Mouse (Mus musculus): ENCODE results near the gene Ms4a13.
"Not testable (repeated sequence)": the region's sequence is repeated elsewhere in the genome, so short reads cannot be mapped to it uniquely, and the experiment has no call there.

DNA sequence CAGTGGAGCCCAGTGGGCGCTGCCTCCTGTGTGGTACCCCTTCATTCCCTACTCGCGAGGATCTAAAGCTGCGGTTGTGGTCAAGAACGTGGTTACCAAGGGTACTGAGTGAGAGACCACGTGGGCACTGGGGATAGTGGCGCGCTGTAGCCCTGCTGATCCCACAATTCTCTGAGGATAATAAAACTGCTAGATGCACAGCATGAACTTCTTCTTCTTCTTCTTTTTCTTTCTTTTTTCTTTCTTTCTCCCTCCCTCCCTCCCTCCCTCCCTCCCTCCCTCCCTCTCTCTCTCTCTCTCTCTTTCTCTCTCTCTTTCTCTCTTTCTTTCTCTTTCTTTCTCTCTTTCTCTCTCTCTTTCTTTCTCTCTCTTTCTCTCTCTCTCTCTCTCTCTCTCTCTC is 65.8 kb downstream of the Ms4a13 start, which contains the start of gene 1700017D01Rik:
- not testable (repeated sequence) for TF ChIP-seq CTCF (IDR thresholded peaks at IDR 0.05; ENCODE audit: borderline replicate concordance, control insufficient read depth, extremely low read depth, insufficient read depth, low read length, poor library complexity); POLR2A (IDR thresholded peaks at IDR 0.05; ENCODE audit: control insufficient read depth, extremely low read depth, insufficient read depth, low read length, poor library complexity)
